Mouse (Mus musculus): Measurements from ENCODE around the gene E130309D02Rik. TPM values are rescaled to one million over a fixed set of nuclear protein-coding genes. Genes with fewer than 3 reads are reported as not detected.
A peak's percentile ranks its signal among the peaks of the same experiment; 100 is the strongest.

Gene E130309D02Rik
- total RNA-seq, 2 experiments from 2014 or later = 15.4 to 15.8 TPM

DNA sequence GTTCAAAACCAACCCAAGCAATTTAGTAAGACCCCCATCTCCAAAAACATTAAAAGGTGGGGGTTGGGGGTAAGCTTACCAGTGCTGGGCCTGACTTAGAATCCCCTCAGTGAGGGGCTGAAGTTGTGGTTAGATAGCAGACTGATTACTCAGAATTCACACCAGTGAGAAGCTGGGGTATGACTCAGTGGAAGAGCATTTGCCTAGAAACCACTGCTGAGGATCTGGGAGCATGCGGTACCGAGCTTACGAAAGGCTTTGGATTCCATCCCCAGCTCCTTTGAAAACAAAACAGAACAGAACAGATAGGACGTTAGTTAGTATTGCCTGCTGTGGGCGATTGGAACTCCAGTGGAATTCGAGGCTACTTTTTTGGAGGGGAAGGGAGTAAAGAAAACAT lies 43.5 kb downstream of the E130309D02Rik start:
- intact Hi-C loops (cut with DNase I) = loop anchor here (2.0 kb wide), 1 partner anchor 37 kb away; the partner anchor contains the start of gene Zfp12
- no peak for DNase-seq

- intact Hi-C loops (cut with DNase I) = loop anchor here (2.0 kb wide), 1 partner anchor 35 kb away; the partner anchor contains the start of gene Zfp12
- DNase-seq = no peak
Observed at GRCm38 (mm10) chr5:143270151-143270519, 45.0 kb downstream of the E130309D02Rik start.

DNA sequence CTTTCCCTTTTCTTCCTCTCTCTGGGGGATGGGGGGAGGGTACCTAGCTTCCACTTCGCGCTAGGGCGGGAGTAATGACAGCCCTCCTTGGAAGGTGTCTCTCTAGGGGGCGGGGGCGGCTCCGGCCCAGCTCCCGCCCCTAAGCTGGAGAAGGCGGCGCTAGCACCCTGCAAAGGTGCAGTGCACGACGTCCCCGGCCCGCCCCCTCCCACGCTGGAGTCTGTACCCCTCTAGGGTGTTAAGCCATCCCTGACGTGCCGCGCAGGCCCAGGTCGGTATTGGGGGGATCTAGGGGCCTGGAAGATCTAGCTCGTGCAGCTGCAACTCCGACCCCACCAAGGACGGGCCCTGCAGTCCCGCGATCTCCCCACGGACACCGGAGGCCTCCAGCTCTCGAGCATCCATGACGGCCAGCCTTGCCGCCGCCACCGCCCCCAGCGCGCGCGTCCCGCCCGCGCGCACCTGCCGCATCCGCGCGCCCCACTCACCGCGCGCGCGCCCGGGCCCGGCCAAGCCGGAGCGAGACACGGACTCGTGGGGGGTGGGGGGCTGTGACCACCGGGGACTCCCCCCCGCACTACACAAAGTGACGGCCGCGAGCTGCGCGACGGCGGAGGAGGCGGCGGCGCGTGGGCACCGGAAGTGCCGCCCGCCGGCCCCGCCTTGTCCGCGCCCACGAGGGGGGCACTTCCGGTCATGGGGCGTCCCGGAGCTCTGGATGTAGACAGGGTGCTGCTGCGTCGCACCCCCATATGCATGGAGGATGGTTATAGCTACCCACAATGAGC lies 45.6 kb downstream of the E130309D02Rik start, which contains the start of gene Zfp316:
Gene Zfp316, minus strand, starts transcription at position 660 of the 788 bp plus-strand sequence.
- peak; percentile 73 to 78 for DNase-seq
- intact Hi-C loops (cut with DNase I) = loop anchor here (2.0 kb wide), 1 partner anchor 35 kb away; the partner anchor contains the start of gene Zfp12

- no peak for DNase-seq
- intact Hi-C loops (cut with DNase I) = no loop called here
Observed at GRCm38 (mm10) chr5:143268985-143269362, 46.2 kb downstream of the E130309D02Rik start.

DNA sequence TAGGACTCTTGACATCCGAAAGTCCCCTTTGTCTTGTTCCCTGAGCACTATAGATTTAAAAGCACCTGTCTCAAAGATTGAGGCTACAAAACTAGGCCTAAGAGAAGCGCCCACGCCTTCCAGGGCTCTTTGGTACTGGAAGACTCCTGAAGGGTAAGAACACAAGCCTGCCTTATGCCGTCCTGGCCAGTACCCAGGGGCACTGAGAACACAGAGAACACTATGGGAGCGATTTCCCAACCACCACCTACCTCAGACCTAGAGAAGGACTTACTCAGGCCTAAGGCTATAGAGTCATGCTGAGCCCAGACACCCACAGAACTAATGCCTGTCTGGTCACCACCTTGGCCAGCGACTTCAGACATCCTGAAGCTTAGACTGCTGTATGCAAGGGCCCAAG lies 48.4 kb downstream of the E130309D02Rik start:
- DNase-seq = no peak
- intact Hi-C loops (cut with DNase I) = no loop called here

DNA sequence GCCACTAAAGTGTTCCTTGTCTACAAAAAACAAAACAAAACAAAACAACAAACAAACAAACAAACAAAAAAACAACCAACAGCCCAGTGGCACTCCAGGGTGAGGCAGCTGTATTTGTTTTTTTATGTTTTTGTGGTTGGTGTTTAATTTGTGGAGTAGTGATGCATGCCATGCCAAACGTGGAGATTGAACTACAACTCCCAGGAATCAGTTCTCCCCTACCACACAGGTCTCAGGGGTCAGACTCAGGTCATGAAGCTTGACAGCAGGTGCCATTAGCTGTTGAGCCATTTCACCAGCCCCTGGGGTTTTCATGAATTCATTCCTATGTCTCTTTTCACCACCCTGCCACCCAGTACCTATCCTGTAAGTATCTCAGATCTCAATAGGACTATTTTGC lies 49.8 kb downstream of the E130309D02Rik start:
- intact Hi-C loops (cut with DNase I) = no loop called here

GRCm38 (mm10) chr5:143264689-143265088 lies 50.5 kb downstream of the E130309D02Rik start:
- no peak for DNase-seq
- intact Hi-C loops (cut with DNase I) = no loop called here

More for the DNA sequence above, 49.8 kb downstream of the E130309D02Rik start:
- no peak for DNase-seq

- intact Hi-C loops (cut with DNase I) = no loop called here
- DNase-seq = no peak
Observed at GRCm38 (mm10) chr5:143261636-143262035, 53.5 kb downstream of the E130309D02Rik start.

- intact Hi-C loops (cut with DNase I) = no loop called here
- no peak for DNase-seq
Observed at GRCm38 (mm10) chr5:143255802-143256201, 59.4 kb downstream of the E130309D02Rik start.

GRCm38 (mm10) chr5:143255131-143255519 lies 60.0 kb downstream of the E130309D02Rik start:
- DNase-seq = no peak
- intact Hi-C loops (cut with DNase I) = no loop called here

- no peak for DNase-seq
- intact Hi-C loops (cut with DNase I) = no loop called here
Observed at GRCm38 (mm10) chr5:143254487-143255130, 60.6 kb downstream of the E130309D02Rik start.

DNA sequence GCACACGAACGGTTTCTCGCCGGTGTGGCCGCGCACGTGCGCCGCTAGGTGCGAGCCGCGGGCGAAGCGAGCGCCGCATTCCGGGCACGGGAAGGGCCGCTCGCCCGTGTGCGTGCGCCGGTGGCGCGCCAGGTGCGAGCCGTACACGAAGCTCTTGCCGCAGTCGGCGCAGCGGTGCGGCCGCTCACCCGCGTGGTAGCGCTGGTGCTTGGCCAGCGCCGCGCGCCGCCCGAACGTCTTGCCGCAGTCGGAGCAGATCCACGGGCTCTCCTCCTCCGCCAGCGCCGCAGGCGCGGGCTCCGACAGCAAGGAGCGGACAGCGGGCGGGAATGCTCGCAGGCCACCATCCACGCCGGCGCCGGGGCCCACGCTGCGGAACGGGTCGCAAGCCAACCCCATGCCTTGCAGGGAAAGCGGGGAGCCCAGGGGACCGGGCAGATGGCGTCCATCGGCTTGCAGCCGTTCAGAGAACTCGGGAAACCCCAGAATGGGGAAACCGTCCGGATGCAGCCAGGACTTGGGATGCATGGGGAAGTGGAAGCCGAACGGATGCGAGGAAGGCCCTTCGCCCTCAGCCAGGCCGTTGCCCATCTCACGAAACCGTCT lies 61.2 kb downstream of the E130309D02Rik start:
- DNase-seq = no peak
- intact Hi-C loops (cut with DNase I) = no loop called here

- intact Hi-C loops (cut with DNase I) = no loop called here
- DNase-seq = no peak
Observed at GRCm38 (mm10) chr5:143253186-143253880, 61.8 kb downstream of the E130309D02Rik start.

- intact Hi-C loops (cut with DNase I) = no loop called here
- no peak for DNase-seq
Observed at GRCm38 (mm10) chr5:143252791-143253185, 62.4 kb downstream of the E130309D02Rik start.

GRCm38 (mm10) chr5:143252039-143252438 lies 63.1 kb downstream of the E130309D02Rik start:
- no peak for DNase-seq
- intact Hi-C loops (cut with DNase I) = no loop called here

Other genes with a start within 250 kb of the E130309D02Rik start
- gene Rnf216, start 202.4 kb downstream of the E130309D02Rik start, total RNA-seq (2021) = 10 to 100 TPM; 27.1 to 28.0 TPM
- gene Olfr718-ps1, start 167.8 kb downstream of the E130309D02Rik start, total RNA-seq (2021) = not detected
- gene Rbak, start 134.6 kb downstream of the E130309D02Rik start, total RNA-seq (2021) = 1 to 10 TPM; 4.4 to 5.3 TPM
- gene Spdye4b, start 134.3 kb downstream of the E130309D02Rik start, total RNA-seq (2021) = not detected
- not detected for gene Spdye4a, start 88.5 kb downstream of the E130309D02Rik start, total RNA-seq (2021)
- 1 to 10 TPM; 8.5 to 8.6 TPM for gene Zfp12, start 80.2 kb downstream of the E130309D02Rik start, total RNA-seq (2021)
- gene Zfp316, start 45.3 kb downstream of the E130309D02Rik start, total RNA-seq (2021) = 1 to 10 TPM; 5.1 to 6.0 TPM
- gene Zfp853, start 21.7 kb downstream of the E130309D02Rik start, total RNA-seq (2021) = under 1 TPM; 0.08 to 0.19 TPM
- gene Zdhhc4, start 13.9 kb upstream of the E130309D02Rik start, total RNA-seq (2021) = 10 to 100 TPM; 24.0 to 29.4 TPM
- gene Grid2ip, start 42.0 kb upstream of the E130309D02Rik start, total RNA-seq (2021) = not detected
- gene Kdelr2, start 88.5 kb upstream of the E130309D02Rik start, total RNA-seq (2021) = 10 to 100 TPM; 50.0 to 53.8 TPM
- gene Daglb, start 149.2 kb upstream of the E130309D02Rik start, total RNA-seq (2021) = 1 to 10 TPM; 8.2 to 9.0 TPM
- 100 to 1,000 TPM; 239 to 240 TPM for gene Rac1, start 212.7 kb upstream of the E130309D02Rik start, total RNA-seq (2021)

All from heart, postnatal 36 days (tissue).